Mouse (Mus musculus): Measurements from ENCODE around the gene Poldip2.

The Poldip2 gene

DNA sequence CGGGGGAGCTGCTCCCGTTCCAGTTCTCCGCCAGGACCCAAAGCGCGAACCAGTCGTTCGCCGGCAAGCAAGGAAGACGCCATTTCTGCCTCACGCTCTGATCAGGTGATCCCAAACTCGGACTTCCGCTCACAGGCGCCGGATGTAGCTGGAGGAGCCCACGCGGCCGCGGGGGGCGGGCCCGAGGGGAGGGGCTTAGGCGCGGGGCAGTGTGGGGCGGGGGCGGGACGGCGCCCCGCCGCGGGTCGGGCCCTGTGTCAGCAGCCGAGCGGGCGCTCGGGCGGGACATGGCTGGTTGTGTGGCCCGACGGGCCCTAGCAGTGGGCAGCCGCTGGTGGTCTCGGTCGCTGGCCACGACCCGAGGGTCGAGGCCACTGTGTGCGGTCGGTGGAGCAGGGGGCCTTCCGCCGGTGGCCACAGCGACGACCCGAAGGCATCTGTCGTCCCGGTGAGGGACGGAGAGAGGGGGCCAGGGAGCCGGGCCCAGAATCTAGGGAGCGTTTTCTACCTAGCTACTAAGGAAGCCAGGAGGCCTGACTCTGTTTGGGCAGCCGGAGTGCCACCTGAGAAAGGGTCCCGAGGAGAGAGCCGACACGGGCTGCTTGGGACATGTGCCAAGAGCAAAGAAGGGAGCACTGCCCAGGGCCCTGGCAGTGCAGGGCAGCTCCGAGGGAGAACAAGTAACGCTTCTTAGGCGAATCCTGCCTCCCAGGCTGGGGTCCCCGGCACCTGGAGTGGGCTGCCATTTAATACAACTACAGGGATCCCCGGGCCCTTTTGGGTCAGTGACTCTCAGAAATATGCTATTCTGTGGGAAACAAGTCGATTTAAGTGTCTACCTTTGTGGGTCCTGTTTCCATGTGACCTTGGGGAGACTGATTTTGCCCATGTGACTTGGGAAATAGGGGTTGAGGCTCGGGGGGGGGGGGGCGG is at the start of gene Poldip2, which contains the start of gene Tmem199:
Gene Poldip2, plus strand, starts transcription at position 169 of the 933 bp plus-strand sequence.
Gene Tmem199, minus strand, starts transcription at position 148 of the 933 bp plus-strand sequence.
- peak; percentile 66 for DNase-seq (ENCODE audit: low read depth)

DNA sequence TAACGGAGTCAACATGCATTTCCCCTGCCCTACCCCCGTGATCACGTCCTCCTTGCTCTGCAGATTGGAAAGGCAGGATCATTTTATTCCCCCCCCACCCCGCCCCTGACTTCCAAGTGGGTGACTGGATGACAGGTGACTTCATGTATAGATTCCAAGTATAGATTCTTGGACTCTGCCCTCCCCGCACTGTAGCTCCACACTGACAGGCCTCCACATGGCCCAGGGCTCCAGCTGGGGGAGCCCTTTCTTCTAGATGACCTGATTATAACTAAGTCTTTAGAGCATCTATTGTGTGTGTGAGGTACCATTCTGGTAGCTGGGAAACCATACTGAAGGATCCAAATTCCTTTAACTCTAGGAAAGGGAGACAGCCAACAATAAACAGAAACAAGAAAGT is 49.3 kb upstream of the Poldip2 start:
- DNase-seq (ENCODE audit: low read depth) = no peak

DNA sequence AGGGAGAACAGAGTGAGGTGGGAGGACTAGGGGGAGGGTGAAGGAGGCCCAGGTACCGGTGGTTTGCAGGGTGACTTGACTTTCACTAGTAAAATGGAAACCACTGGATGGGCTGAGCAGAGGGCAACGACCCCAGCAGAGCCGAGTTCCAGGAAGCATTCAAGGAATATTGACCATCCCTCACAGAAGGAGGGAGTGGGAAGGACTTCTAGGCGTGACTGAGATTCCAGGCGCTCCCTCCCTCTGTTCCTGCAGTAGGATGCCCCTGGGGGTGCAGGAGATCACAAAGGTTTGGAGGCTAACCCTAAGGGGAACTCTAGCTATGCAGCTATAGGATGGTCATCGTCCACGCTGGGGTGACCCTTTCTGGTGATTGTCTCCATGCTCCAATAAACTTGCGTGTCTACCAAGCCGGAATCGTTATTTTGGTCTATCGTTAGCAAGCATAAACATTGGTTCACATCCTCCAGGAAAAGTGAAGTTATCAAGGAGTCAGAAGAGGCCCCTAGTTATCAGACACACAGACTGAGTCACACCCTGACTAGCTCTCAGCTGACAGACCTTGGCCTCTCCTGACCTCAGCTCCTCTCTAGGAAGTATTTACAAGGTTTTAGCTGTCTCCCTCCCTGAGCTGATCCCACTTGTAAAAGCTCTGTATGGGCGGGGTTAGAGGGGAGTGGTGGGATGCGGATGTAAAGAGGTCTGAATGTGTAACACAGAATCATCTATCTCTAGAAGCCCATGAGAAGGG is 48.5 kb upstream of the Poldip2 start:
- no peak for DNase-seq (ENCODE audit: low read depth)

DNA sequence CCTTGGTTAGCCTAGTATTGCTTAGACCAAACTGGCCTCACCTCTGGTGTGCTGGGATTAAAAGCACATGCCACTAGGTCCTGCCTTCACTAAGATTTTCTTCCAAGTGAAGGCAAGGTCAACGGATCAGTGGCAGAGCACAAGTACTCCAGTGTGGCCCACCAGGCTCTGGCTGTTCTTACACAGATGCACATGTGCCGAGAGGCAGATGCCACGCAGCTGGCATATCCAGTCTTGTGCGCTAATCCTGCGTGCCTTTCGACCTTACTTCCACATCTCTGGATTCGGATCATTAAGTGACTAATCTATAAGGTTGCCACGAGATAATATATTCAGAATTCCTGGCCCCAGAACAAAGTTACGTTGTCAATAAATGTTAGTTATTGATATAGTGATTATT is 46.9 kb upstream of the Poldip2 start:
- no peak for DNase-seq (ENCODE audit: low read depth)

DNA sequence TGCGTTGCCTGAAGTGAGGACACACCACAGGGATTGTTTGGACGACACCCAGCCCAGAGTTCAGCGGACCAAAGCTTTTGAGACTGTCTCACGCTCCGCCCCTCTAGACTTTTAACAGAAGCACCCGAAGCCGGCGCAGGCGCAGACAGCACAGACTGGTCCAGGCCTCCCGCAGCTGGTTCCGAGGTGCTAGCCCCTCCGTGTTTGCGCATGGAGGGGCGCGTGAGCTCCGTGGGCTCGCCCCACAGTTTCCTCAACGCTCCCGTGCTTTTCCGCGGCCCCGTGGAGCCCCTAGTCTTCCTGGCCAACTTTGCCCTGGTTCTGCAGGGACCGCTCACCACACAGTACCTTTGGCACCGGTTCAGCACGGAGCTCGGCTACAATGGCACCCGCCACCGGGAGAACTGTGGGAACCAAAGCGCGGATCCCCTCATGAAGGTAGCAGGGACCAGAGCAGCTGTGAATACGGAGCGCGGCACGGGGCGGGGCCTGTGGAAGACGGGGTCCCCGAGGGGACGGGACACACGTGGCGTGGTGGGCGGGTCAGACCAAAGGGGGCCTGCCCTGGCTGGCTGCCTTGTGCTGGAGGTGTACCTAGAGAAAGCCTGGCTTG is 46.3 kb upstream of the Poldip2 start, which contains the start of gene Slc46a1:
Gene Slc46a1, plus strand, starts transcription at position 130 of the 613 bp plus-strand sequence.
- DNase-seq (ENCODE audit: low read depth) = peak; percentile 69

DNA sequence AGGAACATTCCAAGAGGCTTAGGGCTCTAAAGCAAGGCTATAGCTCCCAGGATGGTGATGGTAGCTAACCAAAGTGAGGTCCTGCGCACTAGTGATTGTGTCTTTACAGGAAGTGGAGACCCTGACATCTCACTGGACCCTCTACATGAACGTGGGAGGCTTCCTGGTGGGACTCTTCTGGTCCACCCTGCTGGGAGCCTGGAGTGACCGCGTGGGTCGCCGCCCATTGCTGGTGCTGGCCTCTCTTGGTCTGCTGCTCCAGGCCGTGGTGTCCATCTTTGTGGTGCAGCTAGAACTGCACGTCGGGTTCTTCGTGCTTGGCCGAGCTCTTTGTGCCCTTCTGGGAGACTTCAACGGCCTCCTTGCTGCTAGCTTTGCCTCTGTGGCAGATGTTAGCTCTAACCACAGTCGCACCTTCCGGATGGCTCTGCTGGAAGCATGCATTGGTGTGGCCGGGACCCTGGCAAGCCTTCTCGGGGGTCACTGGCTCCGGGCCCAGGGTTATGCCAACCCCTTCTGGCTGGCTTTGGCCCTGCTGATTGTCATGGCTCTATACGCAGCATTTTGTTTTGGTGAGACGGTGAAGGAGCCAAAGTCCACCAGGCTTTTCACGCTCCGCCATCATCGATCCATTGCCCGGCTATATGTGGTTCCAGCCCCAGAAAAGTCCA is 45.6 kb upstream of the Poldip2 start:
- no peak for DNase-seq (ENCODE audit: low read depth)

DNA sequence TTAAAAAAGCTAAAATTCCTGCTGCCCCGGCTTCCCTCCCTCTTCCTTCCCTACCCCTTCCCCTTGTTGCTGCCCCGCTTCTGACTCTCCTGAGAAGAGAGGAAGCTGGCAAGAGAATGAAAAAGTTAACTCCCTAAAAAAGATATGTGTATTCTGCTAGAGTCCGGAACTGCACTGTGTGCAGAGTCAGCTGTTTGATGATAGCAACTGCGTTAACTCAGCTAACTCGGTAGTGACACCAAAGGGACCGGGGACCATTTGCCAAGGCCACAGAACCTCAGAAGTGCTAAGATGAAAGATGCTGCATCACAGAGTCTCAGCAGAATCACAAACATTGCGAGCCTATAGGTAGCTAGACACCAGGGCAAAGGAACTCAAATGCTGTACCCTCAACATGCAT is 44.5 kb upstream of the Poldip2 start:
- DNase-seq (ENCODE audit: low read depth) = no peak

DNA sequence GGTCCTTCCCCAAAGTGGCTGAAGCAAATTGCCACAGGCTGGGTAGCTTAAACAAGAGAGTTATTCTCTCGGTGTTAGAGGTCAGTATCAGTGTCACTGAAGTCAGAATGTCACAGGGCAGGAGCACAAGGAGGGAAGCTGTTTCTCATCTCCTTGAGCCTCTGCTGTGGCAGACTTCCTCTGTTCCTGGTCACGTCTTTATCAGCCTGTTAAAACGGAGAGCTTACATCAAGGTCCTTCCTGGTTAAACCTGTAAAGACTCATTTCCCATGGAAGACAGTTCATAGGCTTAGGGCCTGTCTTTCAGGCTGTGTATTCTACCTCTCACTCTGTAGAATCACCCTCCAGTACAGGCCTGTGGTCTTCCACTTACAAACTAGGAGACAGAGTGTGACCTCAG is 44.1 kb upstream of the Poldip2 start:
- DNase-seq (ENCODE audit: low read depth) = no peak

DNA sequence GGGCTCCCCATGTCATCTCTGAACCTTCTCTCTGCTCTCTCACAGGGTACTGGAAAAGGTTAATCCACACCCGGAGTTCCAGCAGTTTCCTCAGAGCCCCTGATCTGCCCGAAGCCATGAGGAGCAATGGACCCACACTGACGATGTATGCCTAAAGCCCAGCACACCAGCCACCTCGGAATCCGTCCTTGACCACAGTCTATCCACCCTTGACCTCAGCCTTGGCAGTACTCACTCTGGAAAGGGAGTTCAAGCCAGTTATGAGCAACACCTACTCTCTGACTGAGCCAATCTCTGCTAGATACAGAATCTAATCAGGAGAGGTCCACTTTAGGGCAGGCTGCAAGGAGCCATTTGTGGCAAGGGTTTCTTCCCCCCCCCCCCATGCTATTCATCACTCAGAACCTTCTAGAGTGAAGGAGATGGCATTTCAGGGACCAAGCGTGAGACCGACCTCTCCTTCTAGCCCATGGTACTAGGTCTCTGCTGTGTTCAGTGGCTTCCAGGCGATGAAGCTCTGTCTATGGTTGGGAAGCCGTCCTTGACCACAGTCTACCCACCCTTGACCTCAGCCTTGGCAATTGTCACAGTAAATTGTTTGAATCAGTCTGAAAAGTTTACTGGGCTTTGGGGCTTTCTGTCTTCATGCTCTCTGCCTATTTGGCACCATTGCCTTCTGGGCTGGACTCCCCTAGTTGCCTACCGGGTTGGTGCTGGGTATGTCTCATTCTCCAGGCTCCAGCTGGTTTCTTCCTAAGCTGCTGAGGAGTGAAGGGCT is 40.5 kb upstream of the Poldip2 start:
- DNase-seq (ENCODE audit: low read depth) = no peak

DNA sequence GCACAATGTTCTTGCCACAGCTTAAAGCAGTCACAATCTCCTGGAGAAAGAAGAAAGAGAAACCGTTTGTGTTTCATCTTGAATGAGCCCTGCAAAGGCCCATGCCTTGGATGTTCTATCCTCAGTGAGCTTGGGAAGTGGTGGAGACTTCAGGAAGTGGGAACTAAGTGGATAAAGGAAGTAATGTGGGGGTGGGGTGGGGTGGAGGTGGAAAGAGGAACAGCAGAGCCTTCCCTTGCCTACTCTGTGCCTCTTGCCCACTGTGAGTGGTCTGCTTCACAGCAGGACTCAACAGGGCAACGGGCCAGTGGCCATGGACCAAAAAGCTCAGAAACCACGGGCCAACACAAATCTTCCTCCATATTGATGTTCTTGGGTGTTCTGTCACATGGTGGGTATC is 36.7 kb upstream of the Poldip2 start:
- DNase-seq (ENCODE audit: low read depth) = no peak

DNA sequence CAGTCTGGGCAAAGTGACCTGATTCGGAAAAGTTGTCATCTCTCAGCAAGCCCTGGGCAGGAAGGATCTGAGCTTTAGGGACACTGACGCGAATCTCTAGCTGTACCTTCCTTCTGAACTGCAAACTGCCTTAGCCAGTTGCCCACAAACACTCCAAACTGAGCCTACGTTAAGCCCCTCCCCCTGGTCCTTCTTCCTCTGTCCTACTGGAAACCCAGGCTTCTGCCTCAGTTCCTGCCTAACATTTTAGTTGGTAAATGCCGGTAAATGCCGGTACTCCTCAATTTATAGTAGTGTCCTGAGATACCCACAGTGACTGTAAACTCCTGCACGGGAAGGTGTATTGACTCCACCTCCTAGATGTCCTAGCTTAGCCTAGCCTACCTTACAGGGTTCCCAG is 28.4 kb upstream of the Poldip2 start:
- DNase-seq (ENCODE audit: low read depth) = no peak

DNA sequence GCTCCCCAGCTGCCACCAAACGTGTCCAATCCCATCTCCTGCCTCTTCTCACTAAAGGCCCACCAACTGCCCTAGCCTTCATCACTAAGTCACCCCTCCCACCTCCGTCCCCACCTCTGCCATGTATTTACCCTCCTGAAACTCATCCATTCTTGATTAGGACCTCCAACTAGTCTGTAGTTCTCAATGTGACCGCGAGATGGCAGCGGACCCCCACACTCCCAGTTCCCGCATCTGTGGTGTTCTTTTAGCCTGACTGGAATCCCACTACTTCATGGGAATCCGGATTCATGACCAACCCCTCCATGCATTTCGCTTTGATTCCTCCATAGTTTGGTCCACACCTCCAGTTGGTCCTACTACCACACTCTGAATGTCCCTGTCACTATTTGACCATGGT is 23.8 kb upstream of the Poldip2 start:
- DNase-seq (ENCODE audit: low read depth) = no peak

DNA sequence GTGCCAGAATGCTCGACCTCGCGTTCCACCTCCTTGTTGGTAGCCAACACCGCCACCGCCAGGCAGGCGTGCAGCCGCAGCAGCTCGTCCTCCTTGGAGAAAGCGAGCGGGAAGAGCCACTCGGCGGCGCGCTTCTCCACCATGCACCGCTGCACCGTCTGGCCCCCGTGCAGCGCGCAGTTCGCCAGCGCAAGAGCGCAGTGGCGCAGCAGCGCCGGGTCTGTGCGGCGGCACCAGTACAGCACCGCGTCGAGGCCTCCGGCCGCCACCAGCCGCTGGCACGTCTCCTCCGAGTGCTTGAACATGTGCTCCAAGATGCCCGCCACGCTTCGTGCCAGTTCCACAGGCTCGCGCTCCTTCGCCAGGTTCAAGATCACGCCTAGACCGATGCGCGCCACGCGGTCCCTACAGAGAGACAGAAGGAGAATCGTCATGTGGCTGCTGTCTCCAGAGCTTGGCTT is 21.2 kb upstream of the Poldip2 start:
- no peak for DNase-seq (ENCODE audit: low read depth)

DNA sequence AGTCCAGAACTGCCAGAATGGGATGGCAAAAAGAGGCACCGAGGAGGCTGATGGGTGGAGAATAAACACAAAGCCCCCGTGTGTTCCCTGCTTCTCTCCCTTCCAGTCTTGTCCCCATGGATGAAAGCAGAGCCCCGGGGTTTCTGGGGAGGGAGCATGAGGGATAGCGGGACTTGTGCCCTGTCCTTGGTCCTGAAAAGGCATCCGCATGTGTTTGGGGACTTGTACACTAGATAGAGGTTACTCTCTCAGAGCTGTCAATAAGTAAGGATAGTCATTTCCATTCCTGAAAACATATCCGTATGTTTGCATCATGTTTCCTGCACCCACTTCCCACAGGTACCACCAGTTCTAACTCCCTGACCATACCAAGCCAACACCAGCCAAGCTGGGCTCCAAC is 16.1 kb upstream of the Poldip2 start:
- no peak for DNase-seq (ENCODE audit: low read depth)

DNA sequence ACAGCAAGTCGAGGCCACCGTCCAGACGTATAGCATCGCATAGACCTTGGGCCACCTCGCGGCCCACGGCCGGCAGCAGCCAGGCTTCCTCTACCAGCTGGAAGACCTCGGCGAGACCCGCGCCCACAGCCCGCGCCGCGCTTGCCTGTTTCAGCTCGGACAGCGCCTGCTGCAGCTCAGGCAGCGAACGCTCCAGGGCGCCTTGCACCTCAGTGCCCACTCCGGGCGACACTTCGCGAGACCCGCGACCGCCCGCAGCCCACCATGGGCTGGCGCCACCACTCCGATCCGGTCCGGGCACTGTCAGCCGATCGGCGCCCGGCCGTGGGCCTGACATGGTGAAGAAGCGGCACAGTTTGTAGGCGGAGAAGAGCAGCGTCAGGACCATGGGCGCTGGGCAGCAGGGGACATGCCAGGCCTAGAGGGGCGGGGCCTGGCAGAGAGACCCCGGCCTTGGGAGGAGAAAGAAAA is 14.9 kb upstream of the Poldip2 start:
- DNase-seq (ENCODE audit: low read depth) = no peak

DNA sequence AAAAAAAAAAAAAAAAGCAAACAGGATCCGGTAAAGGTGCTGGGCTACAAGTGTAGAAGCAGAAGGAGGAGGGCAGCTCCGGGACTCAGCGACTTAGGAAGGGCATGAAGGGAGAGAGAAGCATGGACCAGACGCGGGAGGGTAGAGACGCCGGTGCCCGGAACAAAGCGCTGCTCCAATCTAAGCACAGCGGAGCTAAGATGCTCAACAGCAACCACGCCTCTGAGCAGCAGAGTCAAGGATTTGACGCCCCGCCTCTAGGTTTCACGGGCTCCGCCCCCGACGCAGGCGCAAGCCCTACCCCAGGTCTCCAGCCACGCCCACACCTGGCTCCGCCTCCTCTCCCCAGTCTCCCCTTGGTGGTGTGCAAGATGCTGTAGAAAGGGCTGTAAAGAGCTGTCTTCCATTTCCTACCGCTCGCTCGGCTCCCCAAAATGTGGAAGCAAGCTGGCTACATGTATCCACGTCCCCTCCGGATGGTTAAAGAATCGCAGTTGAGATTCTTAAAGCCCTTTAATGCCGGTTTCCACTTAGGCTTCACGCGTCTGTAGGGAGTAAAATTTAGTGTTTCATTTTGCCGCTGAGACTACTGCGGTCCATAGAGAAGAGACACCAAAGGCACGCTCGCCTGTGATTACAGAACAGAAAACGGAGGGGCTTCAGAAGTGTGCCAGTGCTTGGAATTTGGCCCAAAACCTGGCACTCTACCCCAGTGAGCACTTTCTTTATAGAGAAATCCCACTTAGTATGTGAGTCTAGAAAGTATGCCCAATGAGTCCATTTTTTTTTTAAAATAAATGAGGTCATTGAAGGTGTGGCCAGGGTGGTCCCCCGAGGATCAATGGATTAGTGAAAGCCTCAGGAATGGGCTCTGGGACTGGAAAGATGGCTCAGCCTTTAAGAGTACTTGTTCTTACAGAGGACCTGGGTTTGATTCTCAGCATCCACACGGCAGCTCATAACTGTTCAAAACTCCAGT is 14.2 kb upstream of the Poldip2 start, which contains the start of gene Sarm1:
Gene Sarm1, minus strand, starts transcription at position 211 of the 979 bp plus-strand sequence.
- peak; percentile 75 for DNase-seq (ENCODE audit: low read depth)

DNA sequence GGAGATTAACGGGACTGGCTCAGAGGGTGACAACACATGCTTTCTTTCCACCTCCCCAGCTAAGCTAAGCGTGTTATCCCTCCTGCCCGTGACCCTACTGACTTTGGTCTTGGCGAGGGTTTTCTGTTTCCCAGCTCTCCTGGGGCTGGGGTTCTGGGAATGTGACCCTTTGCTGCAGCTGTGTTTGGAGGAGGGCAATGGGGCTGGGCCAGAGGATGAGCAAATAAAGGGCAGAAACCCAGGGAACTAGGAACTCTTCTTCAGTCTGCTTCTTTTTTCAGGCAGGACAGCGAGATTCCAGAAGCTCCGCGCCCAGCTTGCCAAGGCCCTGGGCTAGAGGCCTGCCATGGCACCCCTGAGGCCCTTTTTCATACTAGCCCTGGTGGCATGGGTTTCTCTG is 13.0 kb upstream of the Poldip2 start, which contains the start of gene Vtn:
Gene Vtn, plus strand, starts transcription at position 88 of the 400 bp plus-strand sequence.
- DNase-seq (ENCODE audit: low read depth) = no peak

DNA sequence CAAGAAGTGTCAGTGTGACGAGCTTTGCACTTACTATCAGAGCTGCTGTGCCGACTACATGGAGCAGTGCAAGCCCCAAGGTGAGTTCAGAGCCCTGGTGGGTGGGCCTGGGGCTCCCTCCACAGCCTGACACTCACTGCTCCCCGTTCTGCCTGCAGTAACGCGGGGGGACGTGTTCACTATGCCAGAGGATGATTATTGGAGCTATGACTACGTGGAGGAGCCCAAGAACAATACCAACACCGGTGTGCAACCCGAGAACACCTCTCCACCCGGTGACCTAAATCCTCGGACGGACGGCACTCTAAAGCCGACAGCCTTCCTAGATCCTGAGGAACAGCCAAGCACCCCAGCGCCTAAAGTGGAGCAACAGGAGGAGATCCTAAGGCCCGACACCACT is 12.4 kb upstream of the Poldip2 start:
- DNase-seq (ENCODE audit: low read depth) = no peak

DNA sequence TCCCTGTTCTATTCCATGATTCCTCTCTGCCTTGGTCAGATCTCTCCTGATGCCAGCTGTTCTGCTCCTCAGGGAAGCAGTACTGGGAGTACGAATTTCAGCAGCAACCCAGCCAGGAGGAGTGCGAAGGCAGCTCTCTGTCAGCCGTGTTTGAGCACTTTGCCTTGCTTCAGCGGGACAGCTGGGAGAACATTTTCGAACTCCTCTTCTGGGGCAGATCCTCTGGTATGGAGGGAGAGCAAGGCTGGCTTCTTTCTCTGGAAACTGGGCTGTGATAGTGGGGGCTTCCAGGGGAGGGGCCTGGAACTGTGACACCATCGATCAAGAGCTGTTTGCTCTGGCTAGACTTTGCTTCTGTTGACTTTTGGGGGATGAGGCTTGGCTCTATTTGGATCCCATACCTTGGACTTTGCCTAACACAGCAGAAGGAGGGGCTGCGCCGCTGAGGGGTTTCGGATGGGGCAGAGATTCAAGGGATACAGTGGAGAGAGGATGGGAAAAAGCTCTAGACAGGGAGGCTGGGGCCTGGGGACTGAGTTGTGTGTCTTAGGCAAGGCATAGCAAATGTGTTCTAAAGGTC is 11.3 kb upstream of the Poldip2 start:
- DNase-seq (ENCODE audit: low read depth) = no peak
